Comparison of ENCODE assay signal across 8 mouse cellular contexts in the genomic region with DNA sequence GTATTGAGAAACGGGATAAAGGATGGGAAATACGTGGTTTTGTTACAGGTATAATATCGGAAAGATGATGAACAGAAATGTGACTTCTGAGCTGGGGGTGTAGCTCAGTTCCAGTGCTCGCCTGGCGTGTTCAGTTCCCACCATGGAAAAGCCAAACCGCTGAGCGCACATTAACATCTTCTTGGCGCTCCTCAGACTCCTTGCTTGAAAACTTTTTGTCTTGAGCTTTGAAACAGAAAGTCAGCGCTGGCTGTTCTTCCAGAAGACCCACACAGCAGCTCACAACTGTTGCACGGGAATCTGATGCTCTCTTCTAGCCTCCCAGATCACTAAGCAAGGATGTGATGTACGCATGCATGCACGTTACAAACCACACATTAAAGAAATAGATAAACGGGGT. TPM values are rescaled to one million over a fixed set of nuclear protein-coding genes. Genes with fewer than 3 reads are reported as not detected.
DNase-seq lines count a peak whose midpoint lies in the region; ATAC-seq and TF ChIP-seq lines count a peak whose summit lies in the region.

No protein-coding gene starts in this region.

- H3K9ac ChIP-seq in kidney, embryonic 15.5 days: peak overlapping the region; percentile 71; the same call in 1 of the 2 replicates
- H3K9ac ChIP-seq in hindbrain, embryonic 14.5 days: peak overlapping the region; percentile 78
- peak overlapping the region; percentile 72; the same call in 1 of the 2 replicates for H3K9ac ChIP-seq in midbrain, postnatal 0 days (replicated peaks; ENCODE audit: low read length, poor library complexity, severe bottlenecking)

- H3K27ac ChIP-seq in kidney, embryonic 15.5 days: peak overlapping the region; percentile 97
- H3K27ac ChIP-seq in hindbrain, embryonic 14.5 days: no peak overlapping the region
- no peak overlapping the region for H3K27ac ChIP-seq in midbrain, postnatal 0 days (ENCODE audit: low read depth, low read length)

- peak overlapping the region; percentile 94 for H3K4me3 ChIP-seq in kidney, embryonic 15.5 days (replicated peaks)
- H3K4me3 ChIP-seq in hindbrain, embryonic 14.5 days (replicated peaks; ENCODE audit: low read length): peak overlapping the region; percentile 64
- peak overlapping the region; percentile 83 for H3K4me3 ChIP-seq in midbrain, postnatal 0 days (ENCODE audit: low read depth, low read length)

- H3K4me2 ChIP-seq in kidney, embryonic 15.5 days: peak overlapping the region; percentile 87
- peak overlapping the region; percentile 87 for H3K4me2 ChIP-seq in hindbrain, embryonic 14.5 days (replicated peaks)
- peak overlapping the region; percentile 85 for H3K4me2 ChIP-seq in midbrain, postnatal 0 days (ENCODE audit: low read depth, low read length, poor library complexity, severe bottlenecking)

- H3K9me3 ChIP-seq in kidney, embryonic 15.5 days (replicated peaks): no peaks in the 10 kb centered on the region
- no peaks in the 10 kb centered on the region for H3K9me3 ChIP-seq in hindbrain, embryonic 14.5 days (ENCODE audit: control insufficient read depth, low read length)
- H3K9me3 ChIP-seq in midbrain, postnatal 0 days (ENCODE audit: low read length): no peaks in the 10 kb centered on the region

- no peak for ATAC-seq in kidney, embryonic 15.5 days (replicated peaks; ENCODE audit: low FRiP score)
- ATAC-seq in hindbrain, embryonic 14.5 days (ENCODE audit: low FRiP score): no peak
- no peak for ATAC-seq in midbrain, postnatal 0 days (ENCODE audit: low FRiP score)

- 20% methylated on average over 13 of the region's 13 CpGs for WGBS in kidney, embryonic 15.5 days
- WGBS in hindbrain, embryonic 14.5 days: 20% methylated on average over 13 of the region's 13 CpGs
- WGBS in midbrain, postnatal 0 days: 18% methylated on average over 13 of the region's 13 CpGs

- H3K36me3 ChIP-seq in kidney, embryonic 15.5 days: peaks cover 8% of the 10 kb centered on the region
- H3K36me3 ChIP-seq in hindbrain, embryonic 14.5 days (replicated peaks; ENCODE audit: control insufficient read depth, insufficient read depth): peaks cover 9% of the 10 kb centered on the region; the same call in 1 of the 2 replicates
- no peaks in the 10 kb centered on the region for H3K36me3 ChIP-seq in midbrain, postnatal 0 days (ENCODE audit: insufficient read depth, low read length)

- no peak for DNase-seq in kidney, postnatal 10 days
- DNase-seq in embryo, embryonic 10.5 days (ENCODE audit: low spot score): peak; percentile 65
- no peak for DNase-seq in hindbrain, embryonic 14.5 days (ENCODE audit: low spot score)
- DNase-seq in midbrain, postnatal 0 days (ENCODE audit: low spot score): no peak
- no peak for DNase-seq in frontal cortex, postnatal 25 days (ENCODE audit: low spot score in 2 of 2)
- no peak for DNase-seq in urinary bladder, adult 2 months (ENCODE audit: low spot score)
- no peak for DNase-seq in adrenal gland, postnatal 25 days

- no peak for TF ChIP-seq CTCF in midbrain, postnatal 0 days (IDR thresholded peaks at IDR 0.05)

- H3K4me1 ChIP-seq in kidney, embryonic 15.5 days: peaks cover 21% of the 10 kb centered on the region
- peaks cover 16% of the 10 kb centered on the region; the same call in 1 of the 2 replicates for H3K4me1 ChIP-seq in hindbrain, embryonic 14.5 days (replicated peaks; ENCODE audit: control insufficient read depth, insufficient read depth, low read length)
- H3K4me1 ChIP-seq in midbrain, postnatal 0 days (ENCODE audit: insufficient read depth, low read length): 0 out of 2 replicates have a peak, but pooled peaks cover 4% of the 10 kb centered on the region

- H3K27me3 ChIP-seq in kidney, embryonic 15.5 days: no peaks in the 10 kb centered on the region
- H3K27me3 ChIP-seq in hindbrain, embryonic 14.5 days (ENCODE audit: control insufficient read depth, insufficient read depth, low read length): no peaks in the 10 kb centered on the region
- H3K27me3 ChIP-seq in midbrain, postnatal 0 days (ENCODE audit: insufficient read depth, low read length): no peaks in the 10 kb centered on the region

RNA-seq across cellular contexts. Expression of a gene that starts 1.2 kb away (rescaled TPM):
- polyA plus RNA-seq in kidney, embryonic 15.5 days (2015; fragmentation: Nextera tagmentation; extraction: Ambion mirVana): 123 and 139 TPM in 2 replicates
- 38.2 and 38.5 TPM in 2 replicates for polyA plus RNA-seq in hindbrain, embryonic 14.5 days (2014; fragmentation: Nextera tagmentation; extraction: Ambion mirVana)
- 5.5 and 7.1 TPM in 2 replicates for total RNA-seq in midbrain, postnatal 0 days (2014; rRNA removed)
- 17.1 and 17.6 TPM in 2 replicates for polyA plus RNA-seq in midbrain, postnatal 0 days (2015; fragmentation: Nextera tagmentation; extraction: Ambion mirVana)
- 2.8 TPM in 2 replicates for polyA plus RNA-seq in urinary bladder, adult 2 months (2012; rRNA removed)
- total RNA-seq in adrenal gland, postnatal 25 days (2021): 12.6 and 14.0 TPM in 2 replicates

RNA-seq across cellular contexts. Expression of a gene that starts 41.2 kb away (rescaled TPM):
- polyA plus RNA-seq in kidney, embryonic 15.5 days (2015; fragmentation: Nextera tagmentation; extraction: Ambion mirVana): 182 and 189 TPM in 2 replicates
- 30.8 and 33.9 TPM in 2 replicates for polyA plus RNA-seq in hindbrain, embryonic 14.5 days (2014; fragmentation: Nextera tagmentation; extraction: Ambion mirVana)
- 7.4 and 16.5 TPM in 2 replicates for total RNA-seq in midbrain, postnatal 0 days (2014; rRNA removed)
- polyA plus RNA-seq in midbrain, postnatal 0 days (2015; fragmentation: Nextera tagmentation; extraction: Ambion mirVana): 14.4 and 18.1 TPM in 2 replicates
- 11.8 and 15.6 TPM in 2 replicates for polyA plus RNA-seq in urinary bladder, adult 2 months (2012; rRNA removed)
- 42.7 and 48.5 TPM in 2 replicates for total RNA-seq in adrenal gland, postnatal 25 days (2021)

RNA-seq across cellular contexts. Expression of a gene that starts 41.4 kb away (rescaled TPM):
- polyA plus RNA-seq in kidney, embryonic 15.5 days (2015; fragmentation: Nextera tagmentation; extraction: Ambion mirVana): 18.9 and 19.4 TPM in 2 replicates
- 8.7 and 11.9 TPM in 2 replicates for polyA plus RNA-seq in hindbrain, embryonic 14.5 days (2014; fragmentation: Nextera tagmentation; extraction: Ambion mirVana)
- total RNA-seq in midbrain, postnatal 0 days (2014; rRNA removed): 9.0 and 10.4 TPM in 2 replicates
- 3.7 and 3.8 TPM in 2 replicates for polyA plus RNA-seq in midbrain, postnatal 0 days (2015; fragmentation: Nextera tagmentation; extraction: Ambion mirVana)
- 9.5 and 10.2 TPM in 2 replicates for polyA plus RNA-seq in urinary bladder, adult 2 months (2012; rRNA removed)
- 17.3 and 25.4 TPM in 2 replicates for total RNA-seq in adrenal gland, postnatal 25 days (2021)
